Mouse (Mus musculus) C3H10T1/2 (cell line): ENCODE data around the gene Homer2. TPM values are rescaled to one million over a fixed set of nuclear protein-coding genes. Genes with fewer than 3 reads are reported as not detected.

Source experiments
- polyA plus RNA-seq, 2 experiments: library from polyadenylated mRNA; unstranded; fragments of >200 nt; fragmentation: generic; extraction: Trizol; gene quantifications; one replicate each; pipeline ENCODE4 v1.2.1; 2012; ENCODE audit warnings: missing spikeins in 2 of 2

Homer2 gene
- not detected for polyA plus RNA-seq

GRCm38 (mm10) chr7:81707471-81708140, at the start of gene Homer2:
Gene Homer2 (minus strand): TSS chr7:81707527.

DNA sequence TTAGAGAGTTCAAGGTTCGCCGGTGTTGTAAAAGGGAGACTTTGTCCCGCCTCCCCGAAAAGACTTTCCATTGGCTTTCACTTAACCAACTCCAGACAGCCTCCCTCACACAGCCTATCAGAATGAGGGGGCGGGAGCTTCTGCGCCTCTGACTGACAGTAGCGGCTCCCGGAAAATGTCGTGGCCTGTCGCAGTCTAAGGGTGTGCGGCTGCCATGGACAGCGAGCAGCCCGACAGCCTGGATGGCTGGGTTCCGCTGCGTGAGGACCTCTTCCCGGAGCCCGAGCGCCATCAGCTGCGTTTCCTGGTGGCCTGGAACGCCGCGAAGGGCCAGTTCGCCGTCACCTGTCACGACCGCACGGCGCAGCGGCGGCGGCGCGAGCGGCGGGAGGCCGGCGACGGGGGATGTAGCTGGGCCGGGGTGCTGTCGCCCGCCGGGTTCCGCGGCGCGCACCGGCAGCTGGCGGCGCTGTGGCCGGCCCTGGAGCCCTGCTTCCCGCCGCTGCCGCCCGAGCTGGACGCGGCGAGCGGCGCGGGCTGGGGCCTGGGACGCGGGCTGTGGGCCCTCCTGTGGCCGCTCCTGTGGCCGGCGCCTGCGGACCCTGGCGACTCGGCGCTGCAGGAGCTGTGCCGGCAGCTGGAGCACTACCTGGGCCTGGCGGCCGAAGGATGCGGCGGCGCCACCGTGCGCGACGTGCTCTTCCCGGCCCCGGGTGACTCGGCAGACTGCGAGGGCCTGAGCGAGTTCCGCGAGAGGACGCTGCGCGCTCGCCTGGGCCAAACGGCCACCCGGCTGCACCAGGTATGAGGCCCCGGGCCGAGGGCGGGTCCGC, 136.0 kb downstream of the Homer2 start, which contains the start of gene Whamm:
Gene Whamm (plus strand): TSS at position 159 of the 833 bp plus-strand sequence.

DNA sequence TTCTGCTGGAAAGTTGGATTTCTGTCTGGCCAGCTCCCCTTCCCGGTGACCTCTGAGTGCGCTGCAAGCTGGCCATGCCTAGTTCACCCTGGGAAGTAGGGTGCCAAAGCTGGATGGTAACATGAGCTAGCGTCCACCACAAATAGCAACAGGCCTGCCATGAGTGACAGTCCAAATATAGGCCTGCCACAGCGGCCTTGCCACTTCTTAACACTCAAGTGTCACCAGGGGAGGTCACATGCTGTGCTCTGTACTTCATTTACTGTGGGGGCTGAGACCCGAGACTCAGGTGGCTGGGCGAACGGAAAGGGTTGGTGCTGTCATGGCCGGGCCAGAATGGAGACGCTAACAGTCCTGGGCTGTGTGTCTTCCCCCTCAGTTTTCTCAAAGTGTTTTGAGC, 140.4 kb downstream of the Homer2 start, which contains the start of gene Fsd2:
Gene Fsd2 (minus strand): TSS at position 53 of the 400 bp plus-strand sequence.

Other genes with a start within 250 kb of the Homer2 start
- gene Ap3b2, start 213.6 kb downstream of the Homer2 start, polyA plus RNA-seq, result under 1 TPM; 0.04 to 0.12 TPM
- gene BC048679, start 209.2 kb downstream of the Homer2 start, polyA plus RNA-seq, result not detected
- under 1 TPM in 1 of 2 experiments, not detected in 1; 0.02 TPM for gene Fsd2, start 140.6 kb downstream of the Homer2 start, polyA plus RNA-seq
- 1 to 10 TPM; 2.1 to 6.8 TPM for gene Whamm, start 136.3 kb downstream of the Homer2 start, polyA plus RNA-seq
- gene Ramac, start 55.4 kb upstream of the Homer2 start, polyA plus RNA-seq, result 10 to 100 TPM in 1 of 2 experiments, 1 to 10 TPM in 1; 3.1 to 13.6 TPM
- 10 to 100 TPM; 10.6 to 33.7 TPM for gene 3110040N11Rik, start 82.0 kb upstream of the Homer2 start, polyA plus RNA-seq
- gene Btbd1, start 121.9 kb upstream of the Homer2 start, polyA plus RNA-seq, result 10 to 100 TPM in 1 of 2 experiments, 1 to 10 TPM in 1; 9.3 to 24.4 TPM
- not detected for gene Gm10160, start 148.3 kb upstream of the Homer2 start, polyA plus RNA-seq
- under 1 TPM; 0.05 to 0.20 TPM for gene Tm6sf1, start 151.5 kb upstream of the Homer2 start, polyA plus RNA-seq
- 1 to 10 TPM in 1 of 2 experiments, under 1 TPM in 1; 0.76 to 4.0 TPM for gene Hdgfl3, start 226.9 kb upstream of the Homer2 start, polyA plus RNA-seq